Mouse (Mus musculus): Measurements from ENCODE around the gene Spaca1. TPM values are rescaled to one million over a fixed set of nuclear protein-coding genes. Genes with fewer than 3 reads are reported as not detected.
"Not testable (repeated sequence)": the region's sequence is repeated elsewhere in the genome, so short reads cannot be mapped to it uniquely, and the experiment has no call there.

The Spaca1 gene
- polyA plus RNA-seq (2015; fragmentation: Nextera tagmentation; extraction: Ambion mirVana) = 0.54 and 0.56 TPM in 2 replicates

DNA sequence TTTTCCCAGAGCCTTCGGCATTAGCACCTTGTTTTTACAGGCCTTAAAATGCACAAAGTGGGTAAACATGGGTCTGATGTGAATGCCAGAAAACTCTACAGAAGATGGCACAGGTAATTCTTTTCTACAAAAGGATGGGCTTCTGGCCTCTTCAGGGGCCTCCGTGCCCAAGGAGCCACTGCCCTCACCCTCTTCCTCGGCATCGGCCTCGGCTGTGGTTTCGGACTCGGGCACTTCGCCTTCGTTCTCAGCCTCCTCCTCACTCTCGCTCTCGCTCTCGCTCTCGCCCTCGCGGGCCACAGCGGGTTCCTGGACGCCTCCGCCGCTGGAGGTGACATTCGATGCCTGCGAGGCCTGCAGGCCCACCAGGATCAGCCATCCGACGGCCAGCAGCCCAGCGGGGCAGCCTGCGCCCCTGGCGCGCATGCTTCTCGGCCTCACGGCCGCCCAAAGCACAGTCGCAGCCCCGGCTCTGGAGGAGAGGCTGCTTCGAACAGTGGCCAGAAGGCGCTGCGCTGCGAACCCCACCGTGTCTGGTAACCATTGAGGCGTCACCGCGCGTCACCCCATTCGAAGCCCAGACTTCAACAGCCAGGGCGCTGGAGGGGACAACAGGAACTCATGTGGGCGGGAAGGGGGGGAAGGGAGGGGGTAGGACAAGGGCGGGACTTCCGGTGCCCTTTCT, at the start of gene Spaca1:
Gene Spaca1, minus strand, starts transcription at position 621 of the 685 bp plus-strand sequence.
- 48% methylated on average over 46 of the region's 46 CpGs for WGBS

DNA sequence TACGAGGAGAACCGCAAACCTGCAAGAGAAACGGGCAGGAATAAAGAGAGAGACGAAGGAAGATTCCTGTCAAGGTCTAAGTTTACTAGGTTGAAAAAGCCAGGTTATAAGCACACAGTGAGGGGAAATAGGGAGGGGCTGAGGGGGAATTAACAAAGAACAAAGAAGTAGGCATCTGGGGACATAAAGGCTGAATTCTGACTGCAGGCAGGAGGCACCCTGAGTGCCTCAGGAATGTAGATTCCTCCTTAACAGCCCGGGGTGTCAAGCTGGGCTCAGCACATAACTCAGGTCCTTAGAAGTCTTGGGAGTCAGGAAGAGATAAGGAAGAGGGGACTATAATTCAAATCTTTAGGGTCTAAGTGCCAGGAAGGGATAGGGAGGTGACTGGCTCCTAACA, 37.3 kb upstream of the Spaca1 start:
- not testable (repeated sequence) for H3K4me2 ChIP-seq (replicated peaks); H3K27me3 ChIP-seq; H3K9me3 ChIP-seq; H3K27ac ChIP-seq (replicated peaks); ATAC-seq (replicated peaks); H3K4me3 ChIP-seq; H3K4me1 ChIP-seq; H3K36me3 ChIP-seq; H3K9ac ChIP-seq (replicated peaks)
- 87% methylated on average over 5 of the region's 5 CpGs for WGBS

More for the DNA sequence above, at the start of gene Spaca1:
- peak within 1 kb of the TSS; percentile 22; the same call in 1 of the 2 replicates for H3K9ac ChIP-seq (replicated peaks)
- no peaks in the 10 kb centered on the region for H3K36me3 ChIP-seq
- H3K4me3 ChIP-seq = peak within 1 kb of the TSS; percentile 28
- H3K9me3 ChIP-seq = no peaks in the 10 kb centered on the region
- H3K4me1 ChIP-seq = peaks cover 2% of the 10 kb centered on the region; the same call in 1 of the 2 replicates
- H3K27ac ChIP-seq (replicated peaks) = no peak within 1 kb of the TSS
- no peak for ATAC-seq (replicated peaks)
- H3K4me2 ChIP-seq (replicated peaks) = peak within 1 kb of the TSS; percentile 40
- H3K27me3 ChIP-seq = no peaks in the 10 kb centered on the region

DNA sequence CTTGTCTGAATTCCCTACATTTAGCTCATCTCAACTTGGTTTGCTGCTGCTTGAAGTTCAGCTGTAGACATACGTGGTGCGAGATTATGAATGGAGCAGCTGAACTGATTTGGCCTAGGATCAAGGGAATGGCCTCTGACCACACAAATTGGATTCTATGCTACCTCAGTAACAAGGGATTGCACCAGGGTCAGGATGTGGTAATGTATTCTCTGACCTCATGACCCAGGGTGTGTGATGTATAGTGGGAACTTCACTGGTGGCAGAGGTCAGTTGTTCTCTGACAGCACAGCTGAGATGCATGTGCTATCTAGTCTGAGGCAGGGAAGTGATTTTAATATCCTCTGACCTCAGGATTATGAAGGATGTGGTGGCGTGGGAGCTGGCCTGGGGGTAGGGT, 31.1 kb upstream of the Spaca1 start:
- no peak overlapping the region for H3K27ac ChIP-seq (replicated peaks)
- H3K4me2 ChIP-seq (replicated peaks) = no peak overlapping the region
- no peaks in the 10 kb centered on the region for H3K9me3 ChIP-seq
- no peaks in the 10 kb centered on the region for H3K36me3 ChIP-seq
- ATAC-seq (replicated peaks) = no peak
- H3K4me1 ChIP-seq = no peaks in the 10 kb centered on the region
- H3K4me3 ChIP-seq = no peak overlapping the region
- WGBS = 90% methylated on average over 3 of the region's 3 CpGs
- H3K27me3 ChIP-seq = no peaks in the 10 kb centered on the region
- H3K9ac ChIP-seq (replicated peaks) = no peak overlapping the region

DNA sequence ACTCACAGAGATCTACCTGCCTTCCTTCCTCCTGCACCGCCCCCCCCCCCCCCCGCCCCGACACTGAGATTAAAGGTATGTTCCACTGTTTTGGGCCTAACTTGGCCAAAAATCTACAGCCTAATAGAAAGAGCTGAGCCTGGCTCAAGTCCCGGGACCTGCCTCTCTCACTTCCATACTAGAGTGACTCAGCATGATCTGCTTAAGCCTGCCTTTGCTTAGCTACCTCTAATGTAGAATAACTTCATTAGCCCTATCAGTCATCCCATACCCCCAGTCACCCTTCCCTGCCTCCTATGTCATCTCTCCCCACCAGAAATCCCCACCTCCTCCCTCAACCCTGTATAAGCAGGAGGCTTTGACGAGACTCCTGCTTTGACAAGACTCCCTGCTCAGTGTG, 19.0 kb upstream of the Spaca1 start:
- Histone ChIP-seq H3K9me3 (no peaks in the 10 kb centered on the region), H3K4me3 (no peak overlapping the region), H3K9ac (replicated peaks) (no peak overlapping the region), H3K4me2 (replicated peaks) (no peak overlapping the region), H3K36me3 (no peaks in the 10 kb centered on the region), H3K4me1 (no peaks in the 10 kb centered on the region), H3K27ac (replicated peaks) (no peak overlapping the region), H3K27me3 (no peaks in the 10 kb centered on the region)
- 72% methylated on average over 4 of the region's 5 CpGs for WGBS
- ATAC-seq (replicated peaks) = no peak

DNA sequence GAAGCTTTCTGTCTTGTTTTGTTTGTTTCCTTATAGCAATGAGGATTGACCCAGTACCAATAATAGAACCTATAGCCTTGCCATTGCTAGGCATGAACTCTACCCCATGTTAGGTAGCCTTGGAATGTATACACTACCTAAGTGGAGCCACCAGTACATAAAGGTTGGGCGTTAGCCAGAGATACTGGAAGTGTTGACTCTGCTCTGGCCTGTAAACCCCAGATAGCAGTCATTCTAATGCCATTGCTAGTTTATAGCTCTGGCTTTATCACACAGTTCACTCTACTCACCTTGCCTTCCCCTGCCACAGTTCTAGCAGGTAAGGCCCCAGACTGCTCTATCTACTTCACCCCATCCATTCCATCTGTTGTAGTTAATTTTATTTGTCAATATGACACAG, 8.3 kb upstream of the Spaca1 start:
- ATAC-seq (replicated peaks) = no peak
- WGBS = 81% methylated on average over 1 of the region's 1 CpGs
- Histone ChIP-seq H3K27ac (replicated peaks) (no peak overlapping the region), H3K4me2 (replicated peaks) (no peak overlapping the region), H3K9ac (replicated peaks) (no peak overlapping the region), H3K4me3 (no peak overlapping the region), H3K27me3 (no peaks in the 10 kb centered on the region), H3K36me3 (no peaks in the 10 kb centered on the region), H3K9me3 (no peaks in the 10 kb centered on the region), H3K4me1 (no peaks in the 10 kb centered on the region)

DNA sequence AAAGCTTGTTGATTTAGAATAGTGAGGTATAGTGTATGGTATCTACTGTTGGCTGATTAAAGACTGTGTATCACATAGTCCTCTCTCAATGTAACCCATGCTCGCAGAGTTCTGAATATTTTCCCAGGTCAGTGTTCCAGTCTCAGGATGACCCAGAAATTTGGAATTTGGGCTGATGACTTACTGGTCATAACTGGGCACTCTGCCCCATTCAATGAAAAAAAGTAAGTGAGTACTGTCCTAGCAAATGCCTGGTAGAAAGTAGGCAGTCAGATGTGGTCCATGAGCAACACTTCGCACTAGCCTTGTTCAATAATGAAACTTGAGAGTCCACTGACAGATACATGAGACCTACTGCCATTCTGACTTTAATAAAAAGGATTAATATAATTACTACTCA, 23.2 kb downstream of the Spaca1 start:
- H3K27ac ChIP-seq (replicated peaks) = no peak overlapping the region
- H3K9ac ChIP-seq (replicated peaks) = no peak overlapping the region
- H3K36me3 ChIP-seq = no peaks in the 10 kb centered on the region
- 96% methylated on average over 2 of the region's 2 CpGs for WGBS
- no peak overlapping the region for H3K4me3 ChIP-seq
- H3K9me3 ChIP-seq = no peaks in the 10 kb centered on the region
- H3K27me3 ChIP-seq = no peaks in the 10 kb centered on the region
- no peak for ATAC-seq (replicated peaks)
- no peaks in the 10 kb centered on the region for H3K4me1 ChIP-seq
- no peak overlapping the region for H3K4me2 ChIP-seq (replicated peaks)

DNA sequence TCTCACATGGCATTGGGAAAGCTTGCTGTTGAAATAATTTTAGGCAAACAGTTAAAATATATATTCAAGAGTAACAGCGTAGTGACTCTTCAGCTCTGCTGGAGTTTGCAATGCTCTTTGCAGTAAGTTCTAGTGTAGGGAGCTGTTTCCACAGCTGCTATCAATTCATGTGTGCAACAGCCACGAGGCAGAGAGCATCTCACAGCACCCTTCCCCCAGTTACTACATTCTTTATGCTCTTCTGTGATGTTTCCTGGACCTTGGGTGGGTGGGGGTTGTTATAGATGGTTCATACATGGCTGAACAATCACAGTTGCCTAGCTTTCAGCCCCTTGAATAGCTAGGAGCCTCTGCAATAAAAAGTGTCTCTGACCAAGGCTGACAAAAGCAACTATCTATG, 28.5 kb downstream of the Spaca1 start:
- Histone ChIP-seq H3K9me3 (no peaks in the 10 kb centered on the region), H3K27ac (replicated peaks) (no peak overlapping the region), H3K4me3 (no peak overlapping the region), H3K9ac (replicated peaks) (no peak overlapping the region), H3K4me1 (no peaks in the 10 kb centered on the region), H3K27me3 (no peaks in the 10 kb centered on the region), H3K4me2 (replicated peaks) (no peak overlapping the region), H3K36me3 (no peaks in the 10 kb centered on the region)
- ATAC-seq (replicated peaks) = no peak
- WGBS = 50% methylated on average over 2 of the region's 2 CpGs

DNA sequence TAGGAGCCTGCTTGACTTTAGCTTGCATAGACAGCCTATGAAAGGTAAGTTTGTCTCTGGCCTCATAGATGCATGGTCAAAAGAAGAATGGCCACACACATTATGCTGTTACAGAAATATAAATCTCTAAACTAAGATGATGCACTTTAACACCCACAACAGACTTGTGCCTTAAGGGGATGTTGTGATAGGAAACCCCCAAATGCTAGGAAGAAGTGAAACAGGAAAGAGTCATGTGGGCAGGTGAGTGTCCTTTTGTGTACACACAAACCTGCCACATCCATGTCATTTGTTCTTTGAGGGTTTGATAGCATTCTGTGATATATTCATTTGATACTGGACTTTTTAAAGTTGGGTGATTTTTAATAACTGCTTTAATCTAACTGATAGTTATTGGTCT, 53.6 kb downstream of the Spaca1 start:
- Histone ChIP-seq H3K4me3 (no peak overlapping the region), H3K9me3 (no peaks in the 10 kb centered on the region), H3K9ac (replicated peaks) (no peak overlapping the region), H3K27me3 (no peaks in the 10 kb centered on the region), H3K27ac (replicated peaks) (no peak overlapping the region), H3K4me2 (replicated peaks) (no peak overlapping the region), H3K4me1 (no peaks in the 10 kb centered on the region), H3K36me3 (no peaks in the 10 kb centered on the region)
- ATAC-seq (replicated peaks) = no peak

DNA sequence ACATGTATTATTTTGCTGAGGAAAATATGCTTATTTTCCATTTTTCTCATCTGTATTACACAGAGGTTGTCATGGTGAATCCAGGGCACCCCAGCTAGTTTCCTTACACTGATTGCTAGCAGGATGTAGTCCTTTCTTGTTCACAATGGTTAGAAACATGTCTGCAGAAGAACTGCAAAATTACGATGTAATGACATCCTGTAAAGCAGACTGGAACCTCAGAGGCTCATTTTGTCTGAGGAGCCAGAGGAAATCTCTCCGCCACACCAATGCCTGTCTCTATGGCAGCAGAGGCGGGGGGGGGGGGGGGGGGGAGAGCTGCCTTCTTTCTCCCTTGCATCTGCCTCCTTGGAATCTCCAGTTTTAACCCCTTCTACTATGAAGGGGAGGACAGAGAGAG, 57.3 kb downstream of the Spaca1 start:
- no peak for ATAC-seq (replicated peaks)

DNA sequence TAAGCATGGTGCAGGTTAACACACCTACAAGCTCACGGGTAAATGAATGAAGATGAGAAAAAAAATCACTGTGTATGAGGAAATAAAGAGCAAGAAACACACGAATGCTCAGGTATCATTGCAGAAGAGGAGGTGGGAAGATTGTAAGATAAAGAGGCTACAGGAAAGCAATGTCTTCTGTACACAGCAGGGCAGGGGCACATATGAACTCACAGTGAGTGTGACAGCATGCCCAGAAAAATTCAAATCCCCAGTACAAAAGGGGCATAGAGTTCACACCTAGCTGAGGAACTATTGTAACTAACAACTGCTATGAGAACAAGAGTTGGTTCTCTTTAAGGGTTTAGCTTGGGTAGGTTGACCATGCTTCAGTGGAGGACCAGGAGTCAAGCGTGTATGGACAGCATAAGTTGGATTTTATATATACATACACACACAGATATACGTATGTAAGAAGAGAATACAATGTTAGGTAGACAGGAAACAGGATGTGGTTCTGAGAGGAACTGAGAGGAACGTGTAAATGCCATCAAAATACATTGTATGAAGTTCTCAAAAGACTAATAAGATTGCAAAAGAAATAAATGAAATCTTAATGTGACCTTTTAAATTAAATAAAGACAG, 61.4 kb downstream of the Spaca1 start:
- Histone ChIP-seq H3K9ac (replicated peaks) (no peak overlapping the region), H3K4me2 (replicated peaks) (no peak overlapping the region), H3K36me3 (no peaks in the 10 kb centered on the region), H3K27me3 (no peaks in the 10 kb centered on the region), H3K9me3 (no peaks in the 10 kb centered on the region), H3K27ac (replicated peaks) (no peak overlapping the region), H3K4me3 (no peak overlapping the region), H3K4me1 (no peaks in the 10 kb centered on the region)
- WGBS = 88% methylated on average over 5 of the region's 5 CpGs
- ATAC-seq (replicated peaks) = no peak

More for the DNA sequence above, 57.3 kb downstream of the Spaca1 start:
- H3K36me3 ChIP-seq = no peaks in the 10 kb centered on the region
- WGBS = 37% methylated on average over 3 of the region's 3 CpGs
- no peaks in the 10 kb centered on the region for H3K9me3 ChIP-seq
- no peak overlapping the region for H3K9ac ChIP-seq (replicated peaks)
- H3K4me3 ChIP-seq = no peak overlapping the region
- H3K27me3 ChIP-seq = no peaks in the 10 kb centered on the region
- H3K4me1 ChIP-seq = no peaks in the 10 kb centered on the region
- no peak overlapping the region for H3K4me2 ChIP-seq (replicated peaks)
- no peak overlapping the region for H3K27ac ChIP-seq (replicated peaks)
